Mouse (Mus musculus) brain, embryonic 18.5 days (tissue): Measurements from ENCODE around the gene Gm6268.

Experiments used
- DNase-seq: peaks from one replicate; pipeline ENCODE4 v3.0.0-alpha.2; 2012; ENCODE audit warnings: low read depth, low spot score

Gm6268 gene

DNA sequence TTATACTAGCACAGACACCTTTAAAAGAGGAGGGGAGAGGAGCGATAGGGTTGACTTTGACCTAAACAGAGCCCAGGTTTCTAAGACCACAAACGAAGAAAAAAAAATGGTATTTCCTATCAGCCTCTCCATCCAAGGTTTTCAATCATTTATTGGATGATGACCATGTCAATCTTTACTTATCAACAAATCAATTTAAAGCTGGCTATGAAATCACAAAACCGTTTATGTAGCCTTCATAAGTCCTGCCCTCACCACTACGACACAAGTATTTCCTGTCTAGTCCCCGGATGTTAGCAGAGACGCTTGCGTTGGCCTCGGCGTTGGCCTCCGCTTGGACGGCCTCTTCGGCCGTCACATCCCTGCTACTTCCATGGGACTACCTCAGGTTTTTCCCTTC is at the start of gene Gm6268:
Gm6268 (plus strand) TSS at position 301 of the 400 bp plus-strand sequence.
- DNase-seq: no peak

DNA sequence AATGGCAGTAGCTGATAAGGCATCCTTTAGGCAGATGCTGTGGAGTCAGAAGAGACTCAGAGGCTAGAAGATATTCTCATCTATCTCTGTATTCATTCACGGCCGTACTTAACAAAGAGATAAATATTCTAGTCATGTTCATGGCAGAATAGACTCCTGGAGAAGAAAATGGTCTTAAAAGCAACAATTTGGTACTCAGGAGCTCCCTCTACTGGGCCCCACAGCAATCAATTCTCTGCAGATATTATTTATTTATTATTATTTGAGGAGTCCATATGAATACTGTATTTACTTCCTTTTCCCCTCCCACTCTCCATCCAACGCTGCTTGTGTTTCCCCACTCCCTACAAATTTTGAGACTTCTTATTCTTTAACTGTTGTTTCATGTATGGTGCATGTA is 48.6 kb upstream of the Gm6268 start:
- no peak for DNase-seq

GRCm38 (mm10) chrX:36385340-36385739 is 15.7 kb upstream of the Gm6268 start:
- DNase-seq: no peak

GRCm38 (mm10) chrX:36389971-36390370 is 11.1 kb upstream of the Gm6268 start:
- DNase-seq: no peak

DNA sequence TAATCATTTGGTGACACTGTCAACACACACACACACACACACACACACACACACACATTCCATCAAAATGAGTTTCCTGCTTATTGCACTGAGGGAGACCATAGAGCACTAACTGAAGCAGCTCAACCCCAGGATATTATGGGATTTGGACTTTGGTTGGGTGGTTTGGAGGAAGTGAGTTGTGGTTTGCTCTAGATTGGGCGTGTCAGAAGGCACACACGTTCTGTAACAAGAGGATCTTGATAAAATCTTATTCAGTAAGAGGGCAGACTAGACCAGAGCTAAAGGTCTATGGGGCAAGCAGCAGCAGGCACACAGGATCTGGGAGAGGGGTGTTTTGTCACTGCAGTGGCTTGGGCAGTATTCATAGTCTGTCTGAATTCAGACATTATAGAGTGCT is 10.6 kb upstream of the Gm6268 start:
- DNase-seq: no peak

DNA sequence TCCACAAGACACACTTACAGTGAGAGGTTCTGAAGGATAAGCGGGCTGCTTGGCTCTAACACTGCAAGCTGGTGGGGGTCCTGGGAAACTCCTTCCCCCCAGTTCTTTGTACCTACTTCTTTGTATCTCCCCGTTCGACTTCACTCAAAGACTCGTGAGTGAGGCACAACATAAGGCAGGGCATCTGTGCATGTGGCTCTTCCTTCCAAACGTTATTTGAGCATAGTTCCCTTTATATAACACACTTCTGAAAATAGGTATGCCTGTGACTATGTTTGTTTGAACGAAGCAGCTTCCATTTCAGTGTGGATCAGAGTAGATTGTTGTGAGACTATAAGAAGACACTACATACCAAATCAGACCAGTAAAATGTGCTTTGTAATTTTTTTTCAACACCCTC is 8.4 kb upstream of the Gm6268 start:
- no peak for DNase-seq

- DNase-seq: no peak
These were observed 7.8 kb upstream of the Gm6268 start for GRCm38 (mm10) chrX:36393279-36393678.

- no peak for DNase-seq
These were observed 1.2 kb downstream of the Gm6268 start for GRCm38 (mm10) chrX:36402316-36402715.

- DNase-seq: no peak
These were observed 18.1 kb downstream of the Gm6268 start for GRCm38 (mm10) chrX:36419153-36419552.

DNA sequence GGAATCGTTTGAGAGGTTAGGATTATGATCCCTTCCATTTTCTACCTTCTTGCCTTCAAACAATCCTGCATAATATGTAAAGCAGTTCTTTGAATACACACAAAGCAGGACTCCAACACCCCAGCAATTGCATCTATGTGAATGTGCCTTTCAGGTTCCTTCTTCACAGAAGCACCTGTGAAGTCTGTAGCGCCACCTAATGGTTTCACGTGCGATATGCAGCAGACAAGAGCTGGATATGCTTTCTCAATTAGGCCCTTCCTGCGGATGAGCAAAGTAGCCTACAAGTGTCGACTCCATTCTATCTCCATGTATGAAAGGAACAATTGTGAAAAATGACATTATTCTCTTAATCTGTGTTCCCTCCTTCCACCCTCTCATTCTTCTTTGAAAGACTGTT is 33.9 kb downstream of the Gm6268 start:
- DNase-seq: no peak

- DNase-seq: no peak
These were observed 36.9 kb downstream of the Gm6268 start for GRCm38 (mm10) chrX:36437932-36438331.
